Mouse (Mus musculus) midbrain, embryonic 14.5 days (tissue): ENCODE measurements around the gene Rogdi. TPM values are rescaled to one million over a fixed set of nuclear protein-coding genes. Genes with fewer than 3 reads are reported as not detected.

Source experiments
- polyA plus RNA-seq: library from polyadenylated mRNA; unstranded; fragments of >200 nt; fragmentation: Nextera tagmentation; extraction: Ambion mirVana; gene quantifications from 2 replicates; pipeline ENCODE4 v1.2.1, GENCODE M21; 2014

The Rogdi gene
- polyA plus RNA-seq, 1 experiment from 2014 or later: 132 TPM

Other genes starting within 250 kb of the Rogdi start
- 98.1 and 103 TPM in 2 replicates for gene Cdip1, start 223.3 kb downstream of the Rogdi start, polyA plus RNA-seq
- gene 4930562C15Rik, start 178.1 kb downstream of the Rogdi start, polyA plus RNA-seq: 0.42 and 0.61 TPM in 2 replicates
- 49.4 and 53.2 TPM in 2 replicates for gene Ubald1, start 133.2 kb downstream of the Rogdi start, polyA plus RNA-seq
- gene Mgrn1, start 127.3 kb downstream of the Rogdi start, polyA plus RNA-seq: 117 and 123 TPM in 2 replicates
- 116 and 122 TPM in 2 replicates for gene Nudt16l1, start 74.8 kb downstream of the Rogdi start, polyA plus RNA-seq
- 69.8 and 70.6 TPM in 2 replicates for gene Anks3, start 49.3 kb downstream of the Rogdi start, polyA plus RNA-seq
- not detected in 2 replicates for gene Sept12, start 15.7 kb downstream of the Rogdi start, polyA plus RNA-seq
- gene Smim22, start 6.3 kb downstream of the Rogdi start, polyA plus RNA-seq: not detected in 2 replicates
- 123 and 147 TPM in 2 replicates for gene Glyr1, start 36.3 kb upstream of the Rogdi start, polyA plus RNA-seq
- gene Ubn1, start 36.5 kb upstream of the Rogdi start, polyA plus RNA-seq: 15.7 and 19.8 TPM in 2 replicates
- gene Ppl, start 118.9 kb upstream of the Rogdi start, polyA plus RNA-seq: 0.04 and 0.20 TPM in 2 replicates
- 0.54 and 1.0 TPM in 2 replicates for gene Sec14l5, start 133.6 kb upstream of the Rogdi start, polyA plus RNA-seq
- 8.7 and 9.3 TPM in 2 replicates for gene Nagpa, start 190.5 kb upstream of the Rogdi start, polyA plus RNA-seq
- gene AU021092, start 208.7 kb upstream of the Rogdi start, polyA plus RNA-seq: 15.0 and 15.6 TPM in 2 replicates
- 38.8 and 40.4 TPM in 2 replicates for gene Alg1, start 220.1 kb upstream of the Rogdi start, polyA plus RNA-seq
- gene Eef2kmt, start 242.4 kb upstream of the Rogdi start, polyA plus RNA-seq: 3.9 and 8.3 TPM in 2 replicates